Mouse (Mus musculus) G1E (cell line): ENCODE measurements around the gene Wnt6. TPM values are rescaled to one million over a fixed set of nuclear protein-coding genes. Genes with fewer than 3 reads are reported as not detected.
A peak's percentile ranks its signal among the peaks of the same experiment; 100 is the strongest.

Experiments
- ATAC-seq: 2 replicates; pipeline ENCODE4 v1.8.0; 2016; ENCODE audit warnings: mild to moderate bottlenecking; ENCODE audit not compliant: insufficient number of reproducible peaks, poor library complexity, low FRiP score, severe bottlenecking; ENCODE audit errors: extremely low read depth
- DNase-seq: peaks from one replicate; pipeline ENCODE4 v3.0.0; 2012; ENCODE audit warnings: low spot score
- H3K27me3 ChIP-seq: 2 replicates; pipeline ENCODE4 v1.6.1; 2012; ENCODE audit warnings: mild to moderate bottlenecking, low read length, inconsistent platforms; ENCODE audit not compliant: insufficient read depth
- H3K36me3 ChIP-seq: replicated peaks from 2 replicates; pipeline ENCODE3; 2012; ENCODE audit warnings: mild to moderate bottlenecking, inconsistent platforms
- H3K4me1 ChIP-seq: 2 replicates; pipeline ENCODE4 v1.6.1; 2012; ENCODE audit warnings: low read depth, low read length, inconsistent platforms, mixed read lengths; ENCODE audit not compliant: insufficient read depth
- H3K4me3 ChIP-seq: 2 replicates; pipeline ENCODE4 v1.5.1; 2012; ENCODE audit warnings: low read depth, mild to moderate bottlenecking, inconsistent platforms, low read length, moderate library complexity, mixed read lengths
- H3K9me3 ChIP-seq: replicated peaks from 2 replicates; pipeline ENCODE4 v1.6.1; 2012; ENCODE audit warnings: inconsistent platforms
- CTCF ChIP-seq: IDR thresholded peaks from 2 replicates; pipeline ENCODE4 v1.5.1; 2012; ENCODE audit warnings: low read depth, low read length, inconsistent platforms, mixed read lengths
- GATA1 ChIP-seq: IDR thresholded peaks from 2 replicates; pipeline ENCODE4 v1.6.1; 2012; ENCODE audit warnings: borderline replicate concordance, low read length, inconsistent platforms, mixed read lengths
- GATA2 ChIP-seq: IDR thresholded peaks from 2 replicates; pipeline ENCODE4 v1.6.1; 2012; ENCODE audit warnings: low read depth, low read length, inconsistent platforms, borderline replicate concordance
- POLR2AphosphoS5 ChIP-seq: IDR thresholded peaks from 2 replicates; pipeline ENCODE4 v1.6.1; 2012; ENCODE audit warnings: low read depth, low read length, inconsistent platforms; ENCODE audit not compliant: insufficient replicate concordance
- TAL1 ChIP-seq: conservative IDR thresholded peaks from 2 replicates; pipeline ENCODE4 v1.6.1; 2012; ENCODE audit warnings: low read depth, low read length, inconsistent platforms, mixed read lengths
- polyA plus RNA-seq: library from polyadenylated mRNA; stranded (reverse); fragments of >175 nt; gene quantifications from 2 replicates; pipeline ENCODE4 v1.2.3, GENCODE M21; 2012
- total RNA-seq, 2 experiments: library from RNA; stranded (forward) in 1 of 2; stranded (reverse) in 1 of 2; fragments of 200-1000 nt in 1 of 2; fragments of >200 nt in 1 of 2; fragmentation: Nextera tagmentation in 1 of 2; gene quantifications; 2 replicates each; pipeline ENCODE4 v1.2.3; 2014 to 2017

The Wnt6 gene
- total and polyA plus RNA-seq, 3 experiments: not detected

GRCm38 (mm10) chr1:74804211-74804870, 32.6 kb downstream of the Wnt6 start:
- Histone ChIP-seq H3K4me1 (peaks cover 6% of the 10 kb centered on the region), H3K4me3 (no peak overlapping the region), H3K27me3 (peaks cover 70% of the 10 kb centered on the region), H3K36me3 (no peaks in the 10 kb centered on the region), H3K9me3 (no peaks in the 10 kb centered on the region)
- DNase-seq (no peak), ATAC-seq (no peak)
- TF ChIP-seq GATA2 (no peak), TAL1 (no peak), GATA1 (no peak), POLR2AphosphoS5 (no peak), CTCF (no peak)

GRCm38 (mm10) chr1:74805340-74805835, 33.7 kb downstream of the Wnt6 start:
- Histone ChIP-seq H3K4me1 (peaks cover 6% of the 10 kb centered on the region), H3K27me3 (peaks cover 68% of the 10 kb centered on the region), H3K36me3 (no peaks in the 10 kb centered on the region), H3K4me3 (no peak overlapping the region), H3K9me3 (no peaks in the 10 kb centered on the region)
- TF ChIP-seq POLR2AphosphoS5 (no peak), GATA2 (no peak)
- ATAC-seq: no peak
- DNase-seq: no peak

GRCm38 (mm10) chr1:74805843-74806242, 34.2 kb downstream of the Wnt6 start:
- H3K4me1 ChIP-seq: peaks cover 6% of the 10 kb centered on the region
- no peaks in the 10 kb centered on the region for H3K36me3 ChIP-seq
- DNase-seq (no peak), ATAC-seq (no peak)
- TF ChIP-seq CTCF (no peak), GATA1 (no peak), POLR2AphosphoS5 (no peak), TAL1 (no peak), GATA2 (no peak)
- no peak overlapping the region for H3K4me3 ChIP-seq
- H3K27me3 ChIP-seq: peaks cover 63% of the 10 kb centered on the region
- H3K9me3 ChIP-seq: no peaks in the 10 kb centered on the region

- DNase-seq (no peak), ATAC-seq (no peak)
- TF ChIP-seq GATA1 (no peak), TAL1 (no peak), CTCF (no peak), GATA2 (no peak)
- H3K9me3 ChIP-seq: no peaks in the 10 kb centered on the region
- no peaks in the 10 kb centered on the region for H3K36me3 ChIP-seq
- no peak overlapping the region for H3K4me3 ChIP-seq
- H3K27me3 ChIP-seq: peaks cover 59% of the 10 kb centered on the region
- H3K4me1 ChIP-seq: peaks cover 6% of the 10 kb centered on the region
Measured at GRCm38 (mm10) chr1:74806360-74807311, 34.9 kb downstream of the Wnt6 start.

GRCm38 (mm10) chr1:74807551-74808071, 35.9 kb downstream of the Wnt6 start:
- ATAC-seq (no peak), DNase-seq (no peak)
- Histone ChIP-seq H3K9me3 (no peaks in the 10 kb centered on the region), H3K4me3 (no peak overlapping the region), H3K36me3 (no peaks in the 10 kb centered on the region), H3K4me1 (peaks cover 6% of the 10 kb centered on the region), H3K27me3 (peaks cover 55% of the 10 kb centered on the region)
- TF ChIP-seq TAL1 (no peak), POLR2AphosphoS5 (no peak), CTCF (no peak), GATA2 (no peak), GATA1 (no peak)

GRCm38 (mm10) chr1:74808078-74808477, 36.4 kb downstream of the Wnt6 start:
- DNase-seq: peak; percentile 57
- Histone ChIP-seq H3K36me3 (no peaks in the 10 kb centered on the region), H3K27me3 (peaks cover 51% of the 10 kb centered on the region), H3K4me1 (peaks cover 6% of the 10 kb centered on the region), H3K9me3 (no peaks in the 10 kb centered on the region), H3K4me3 (no peak overlapping the region)
- TF ChIP-seq GATA1 (no peak), CTCF (peak; percentile 80), GATA2 (no peak)
- no peak for ATAC-seq
